Mouse (Mus musculus): Measurements from ENCODE around the gene Rnf130.

Gene Rnf130

DNA sequence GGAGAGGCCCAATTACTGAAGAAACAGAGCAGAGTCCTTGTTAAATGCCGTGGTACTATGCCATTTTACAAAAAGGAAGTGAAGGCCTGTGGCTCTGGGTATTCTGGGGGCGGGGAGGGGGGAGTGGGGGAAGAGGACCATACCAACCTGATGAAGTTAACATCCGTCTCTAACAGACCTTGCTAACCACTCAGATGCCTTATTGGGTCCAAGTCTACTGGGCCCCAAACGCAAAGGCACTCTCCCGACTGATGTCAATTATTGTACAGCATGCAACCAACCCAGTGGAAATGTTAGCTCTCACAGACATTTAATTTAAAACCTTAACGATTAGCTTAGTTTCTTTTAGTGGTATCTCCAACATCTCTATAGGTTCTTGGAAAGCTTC is 707 bp upstream of the Rnf130 start:
- no peak for DNase-seq (ENCODE audit: low read depth, low spot score)

- peak; percentile 42 for DNase-seq (ENCODE audit: low read depth, low spot score)
Observed at GRCm38 (mm10) chr11:50025721-50026520, 775 bp downstream of the Rnf130 start.

- no peak for DNase-seq (ENCODE audit: low read depth, low spot score)
Observed at GRCm38 (mm10) chr11:50026521-50027090, 1.5 kb downstream of the Rnf130 start.

DNA sequence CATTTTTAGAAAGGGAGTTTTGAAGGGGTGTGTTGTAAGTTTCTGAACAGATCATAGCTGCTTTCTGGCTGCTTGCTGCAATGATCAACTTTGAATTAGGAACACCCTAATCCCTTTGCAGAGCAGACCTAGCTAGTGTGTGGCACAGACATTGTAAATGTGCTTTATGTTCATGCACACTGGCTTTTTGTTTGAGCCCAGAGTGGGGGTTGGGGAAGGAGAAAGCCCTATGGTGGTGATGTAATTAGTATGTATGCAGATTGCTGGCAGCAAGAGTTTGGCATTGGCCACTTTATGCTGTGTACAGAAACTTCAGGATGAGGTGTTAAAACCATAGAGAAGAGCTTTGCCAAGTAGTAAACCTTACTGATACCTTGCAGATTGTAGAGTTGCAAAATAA is 3.3 kb downstream of the Rnf130 start:
- no peak for DNase-seq (ENCODE audit: low read depth, low spot score)

DNA sequence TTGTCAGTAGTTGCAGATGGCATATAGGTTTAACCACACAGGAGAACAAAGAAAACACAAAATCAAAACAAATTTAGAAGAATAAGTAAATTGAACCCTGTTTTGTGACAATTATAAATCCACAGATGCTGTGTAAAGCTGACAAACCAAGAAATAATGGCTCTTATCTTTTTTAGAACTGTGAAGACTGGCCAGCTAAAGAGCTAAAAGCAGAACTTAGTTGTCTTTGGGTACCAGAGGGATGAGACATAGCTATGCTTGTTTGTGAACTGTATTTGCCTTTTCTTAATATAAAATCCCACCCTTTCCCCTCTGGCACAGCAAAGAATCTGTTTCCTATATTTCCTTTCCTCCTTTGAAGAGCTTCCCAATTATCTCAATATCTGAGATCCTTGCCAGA is 9.0 kb downstream of the Rnf130 start:
- DNase-seq (ENCODE audit: low read depth, low spot score): no peak

GRCm38 (mm10) chr11:50035726-50036125 is 10.6 kb downstream of the Rnf130 start:
- no peak for DNase-seq (ENCODE audit: low read depth, low spot score)

DNA sequence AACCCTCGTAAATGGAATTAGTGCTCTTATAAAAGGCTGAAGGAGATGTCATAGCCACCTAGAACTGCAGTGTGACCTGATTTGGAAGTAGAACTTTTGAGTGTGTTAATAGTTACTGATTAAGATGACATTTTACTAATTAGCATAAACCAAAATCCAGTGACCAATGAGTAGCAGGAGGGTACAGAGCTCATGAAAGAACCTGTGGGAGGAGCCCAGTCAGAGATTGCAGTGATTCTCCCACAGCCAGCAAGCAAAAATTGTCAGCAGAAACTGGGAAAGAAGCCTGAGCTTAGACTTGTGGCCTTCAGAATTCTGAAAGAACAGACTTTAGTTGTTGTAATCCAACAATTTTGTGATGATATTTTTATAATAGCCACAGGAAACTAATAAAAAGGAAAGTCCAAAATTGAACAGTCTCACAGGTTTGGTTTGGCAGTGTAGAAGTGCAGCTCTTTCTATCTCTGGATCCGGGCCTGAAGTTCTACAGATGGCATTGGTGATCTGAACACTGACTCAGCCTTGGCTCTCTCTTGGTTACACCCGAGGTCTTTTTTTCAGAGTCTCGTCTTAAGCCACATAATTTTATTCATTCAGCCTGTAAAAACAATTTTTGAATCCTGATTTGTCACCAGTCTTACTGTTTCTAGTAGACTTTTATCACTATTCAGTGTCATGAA is 11.8 kb downstream of the Rnf130 start:
- DNase-seq (ENCODE audit: low read depth, low spot score): no peak

DNA sequence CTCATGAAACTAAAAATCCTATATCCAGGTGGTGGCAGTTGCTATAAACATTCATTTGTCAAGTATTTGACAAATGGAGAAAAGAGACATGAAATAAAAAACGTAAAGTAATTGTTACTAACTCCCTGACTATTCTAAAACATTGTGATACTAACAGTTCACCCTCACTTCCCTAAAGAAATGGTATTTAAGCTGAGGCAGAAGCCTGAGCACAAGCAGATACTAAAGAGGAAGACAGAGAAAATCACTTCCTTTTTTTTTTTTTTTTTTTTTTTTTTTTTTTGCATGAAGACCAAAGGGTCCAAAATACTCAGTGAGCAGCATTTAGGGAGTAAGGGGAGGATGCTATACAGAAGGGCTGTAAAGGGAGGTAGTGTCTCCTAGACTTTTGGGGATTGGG is 13.6 kb downstream of the Rnf130 start:
- DNase-seq (ENCODE audit: low read depth, low spot score): no peak

- no peak for DNase-seq (ENCODE audit: low read depth, low spot score)
Observed at GRCm38 (mm10) chr11:50041148-50041547, 16.0 kb downstream of the Rnf130 start.

- no peak for DNase-seq (ENCODE audit: low read depth, low spot score)
Observed at GRCm38 (mm10) chr11:50042345-50042997, 17.3 kb downstream of the Rnf130 start.

GRCm38 (mm10) chr11:50044454-50044853 is 19.3 kb downstream of the Rnf130 start:
- no peak for DNase-seq (ENCODE audit: low read depth, low spot score)

GRCm38 (mm10) chr11:50047610-50048009 is 22.5 kb downstream of the Rnf130 start:
- no peak for DNase-seq (ENCODE audit: low read depth, low spot score)

DNA sequence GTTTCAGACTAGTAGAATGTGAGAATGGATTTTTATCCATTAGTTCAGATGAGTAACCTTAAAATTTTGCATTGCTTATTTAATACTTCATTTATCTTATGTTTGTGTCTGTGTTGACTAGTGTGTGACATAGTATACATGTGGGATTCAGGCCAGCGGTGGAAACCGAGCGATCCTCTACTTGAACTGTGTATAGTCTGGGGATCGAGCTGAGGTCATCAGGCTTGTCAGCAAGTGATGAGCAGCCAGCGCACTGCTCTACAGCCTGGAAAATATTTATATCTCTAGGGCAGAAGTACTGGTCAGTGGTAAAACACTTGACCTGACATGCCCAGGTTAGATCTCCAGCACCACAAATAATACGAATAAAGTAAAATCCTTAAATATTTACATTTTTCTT is 23.0 kb downstream of the Rnf130 start:
- no peak for DNase-seq (ENCODE audit: low read depth, low spot score)

DNA sequence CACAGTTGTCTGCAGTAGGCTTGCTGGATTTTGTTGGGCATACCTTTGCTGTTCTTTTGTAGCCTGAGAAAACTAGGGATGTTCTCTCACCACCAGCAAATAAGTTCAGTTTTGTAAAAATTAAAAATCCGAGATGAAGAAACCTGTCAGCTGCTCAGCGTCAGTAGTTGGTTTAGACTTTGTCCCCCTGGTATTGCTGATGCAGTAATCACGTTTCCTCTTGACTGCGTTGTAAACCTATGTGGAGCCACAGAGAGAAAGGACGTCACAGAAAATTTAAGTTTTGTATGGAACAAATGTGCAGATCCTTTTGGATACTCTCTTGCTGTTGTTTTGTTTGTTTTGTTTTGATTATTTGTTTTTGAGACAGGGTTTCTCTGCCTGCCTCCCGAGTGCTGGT is 25.2 kb downstream of the Rnf130 start:
- no peak for DNase-seq (ENCODE audit: low read depth, low spot score)

GRCm38 (mm10) chr11:50057713-50058112 is 32.6 kb downstream of the Rnf130 start:
- DNase-seq (ENCODE audit: low read depth, low spot score): no peak

- no peak for DNase-seq (ENCODE audit: low read depth, low spot score)
Observed at GRCm38 (mm10) chr11:50058277-50058676, 33.1 kb downstream of the Rnf130 start.

- no peak for DNase-seq (ENCODE audit: low read depth, low spot score)
Observed at GRCm38 (mm10) chr11:50059045-50059444, 33.9 kb downstream of the Rnf130 start.

DNA sequence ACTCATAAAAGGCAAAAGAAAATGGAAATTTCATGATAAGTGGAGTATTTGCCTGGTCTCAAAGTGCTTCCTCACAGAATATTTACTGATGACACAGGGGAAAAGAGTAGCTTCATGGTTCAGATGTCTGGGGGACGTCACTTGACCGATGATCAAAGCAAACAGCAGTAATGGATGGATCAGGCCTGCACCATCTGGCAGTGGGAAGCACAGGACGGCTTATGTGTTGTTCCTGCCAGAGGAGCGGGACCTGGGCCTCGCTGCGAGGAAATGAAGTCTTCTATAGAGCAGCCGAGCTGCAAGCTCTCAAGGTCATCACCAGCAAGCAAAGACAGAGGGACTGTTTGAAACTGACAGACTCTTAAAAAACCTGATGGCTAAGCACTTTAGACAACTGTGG is 37.0 kb downstream of the Rnf130 start:
- no peak for DNase-seq (ENCODE audit: low read depth, low spot score)

DNA sequence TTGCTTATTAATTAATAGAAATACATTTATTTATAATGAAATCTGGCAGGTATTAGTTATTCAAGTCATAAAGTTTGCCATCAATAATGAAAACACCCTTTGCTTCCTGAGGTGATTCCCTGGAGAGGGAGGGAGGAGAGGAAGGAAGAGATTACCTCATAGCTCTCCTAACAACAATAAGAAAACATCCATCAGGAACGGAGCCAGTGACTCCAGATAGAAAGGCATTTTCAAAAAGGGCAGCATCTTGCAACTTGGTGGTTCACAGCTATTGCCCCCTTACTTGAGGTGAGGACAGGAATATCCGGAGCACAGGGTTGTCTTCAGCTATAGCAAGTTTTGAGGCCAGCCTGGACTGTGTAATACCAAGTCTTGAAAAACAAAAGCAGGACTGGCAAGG is 40.9 kb downstream of the Rnf130 start:
- DNase-seq (ENCODE audit: low read depth, low spot score): no peak

DNA sequence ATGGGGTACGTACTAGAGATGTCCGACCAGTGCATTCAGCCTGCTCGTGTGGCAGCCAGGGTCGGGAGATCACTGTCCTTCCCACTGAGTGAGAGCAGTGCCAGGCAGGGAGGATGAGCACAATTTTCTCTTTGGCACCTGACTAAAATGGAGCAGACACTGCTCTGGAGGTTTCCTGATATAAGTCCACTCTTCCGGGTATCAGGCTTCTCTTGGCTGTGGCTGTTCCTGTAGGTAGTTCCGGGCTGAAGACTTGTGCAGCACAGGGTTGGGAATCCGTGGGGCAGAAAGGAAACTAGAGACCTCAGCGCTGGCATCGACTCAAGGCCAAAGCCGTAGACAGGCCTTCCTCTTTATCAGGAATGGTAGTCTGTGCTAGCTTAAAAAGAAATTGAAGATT is 48.7 kb downstream of the Rnf130 start:
- DNase-seq (ENCODE audit: low read depth, low spot score): no peak

DNA sequence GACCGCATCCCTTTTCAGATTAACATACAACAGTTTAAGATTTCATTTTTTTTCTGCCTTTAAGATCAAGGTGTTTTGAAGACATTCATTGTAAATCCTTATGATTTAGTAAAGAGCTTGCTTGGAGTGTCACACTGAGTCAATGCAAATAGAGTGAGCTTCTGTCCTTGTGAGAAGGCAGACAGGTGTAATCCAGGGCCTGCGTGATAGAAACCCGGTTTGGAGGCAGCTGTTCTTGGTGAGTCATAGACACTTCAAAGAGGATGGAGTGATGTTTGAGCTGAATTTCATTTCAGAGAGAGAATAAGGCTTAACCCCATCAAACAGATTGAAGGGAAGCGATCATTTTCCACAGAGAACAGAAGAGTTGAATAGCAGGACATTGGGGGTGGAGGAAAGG is 51.6 kb downstream of the Rnf130 start:
- no peak for DNase-seq (ENCODE audit: low read depth, low spot score)

Measured in R1 (cell line).